Mouse (Mus musculus) liver, embryonic 14.5 days (tissue): Measurements from ENCODE around the gene Cdt1.

Source experiments
- CTCF ChIP-seq: IDR thresholded peaks from 2 replicates; pipeline ENCODE4 v1.5.1; 2016; ENCODE audit warnings: antibody characterized with exemption, low read depth, control low read depth
- EP300 ChIP-seq: IDR thresholded peaks from 2 replicates; pipeline ENCODE4 v1.6.1; 2016; ENCODE audit warnings: antibody characterized with exemption, low read depth

DNA sequence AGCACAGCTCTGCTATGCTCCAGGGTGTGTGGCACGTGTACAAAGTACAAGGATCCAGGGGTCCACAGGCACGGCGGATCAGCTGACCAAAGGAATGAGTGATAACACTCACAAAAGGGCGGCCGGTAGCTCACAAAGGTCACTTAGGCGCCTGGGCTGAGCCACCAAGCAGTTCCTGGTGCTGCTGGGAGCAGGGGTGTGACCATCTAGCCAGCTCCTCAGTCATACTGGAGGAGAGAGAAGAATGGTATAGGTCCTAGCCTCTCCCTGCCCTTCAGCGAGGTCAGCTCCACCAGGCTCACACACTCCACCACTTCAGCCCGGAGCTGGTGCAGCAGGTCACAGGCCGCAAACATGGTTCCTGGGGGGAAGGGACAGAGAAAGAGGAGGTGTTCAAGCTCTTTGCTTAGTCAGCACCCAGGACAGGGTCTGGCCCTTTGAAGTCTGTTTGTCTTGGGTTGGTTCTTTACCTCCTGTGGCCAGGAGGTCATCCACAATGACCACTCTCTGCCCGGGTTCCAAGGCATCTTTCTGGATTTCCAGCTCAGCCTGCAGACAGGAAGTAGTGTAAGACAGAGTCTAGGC lies 6.9 kb downstream of the Cdt1 start:
- TF ChIP-seq CTCF (no peak), EP300 (no peak)
